Mouse (Mus musculus) intestine, embryonic 15.5 days (tissue): ENCODE measurements around the gene Ugt1a8. TPM values are rescaled to one million over a fixed set of nuclear protein-coding genes. Genes with fewer than 3 reads are reported as not detected.

Experiments
- ATAC-seq: fragments of 200-750 bp; cut with Nextera tagmentation; 2 replicates; pipeline ENCODE4 v1.8.0; 2017; ENCODE audit warnings: moderate TSS enrichment, moderate library complexity
- H3K27ac ChIP-seq: fragments of 300-500 bp; sonication (generic); 2 replicates; pipeline ENCODE4 v1.5.1; 2015; ENCODE audit warnings: mild to moderate bottlenecking, inconsistent platforms
- H3K27me3 ChIP-seq: fragments of 300-500 bp; sonication (generic); replicated peaks from 2 replicates; pipeline ENCODE4 v1.6.1; 2015; ENCODE audit warnings: inconsistent platforms
- H3K36me3 ChIP-seq: fragments of 300-500 bp; sonication (generic); 2 replicates; pipeline ENCODE4 v1.6.1; 2015; ENCODE audit warnings: inconsistent platforms
- H3K4me1 ChIP-seq: fragments of 300-500 bp; sonication (generic); replicated peaks from 2 replicates; pipeline ENCODE4 v1.6.1; 2015; ENCODE audit warnings: inconsistent platforms
- H3K4me2 ChIP-seq: fragments of 300-500 bp; sonication (generic); replicated peaks from 2 replicates; pipeline ENCODE4 v1.6.1; 2015; ENCODE audit warnings: mild to moderate bottlenecking, inconsistent platforms
- H3K4me3 ChIP-seq: fragments of 300-500 bp; sonication (generic); replicated peaks from 2 replicates; pipeline ENCODE4 v1.5.1; 2015; ENCODE audit warnings: inconsistent platforms
- H3K9ac ChIP-seq: fragments of 300-500 bp; sonication (generic); 2 replicates; pipeline ENCODE4 v1.6.1; 2015; ENCODE audit warnings: inconsistent platforms
- H3K9me3 ChIP-seq: fragments of 300-500 bp; sonication (generic); 2 replicates; pipeline ENCODE4 v1.6.1; 2016; ENCODE audit warnings: inconsistent platforms
- WGBS: fragments of 180-500 bp; shearing (Covaris S2); methylation state at CpG from one replicate; pipeline ENCODE4 v1.1.7; 2015; 5-methylcytosine and 5-hydroxymethylcytosine counted together
- polyA plus RNA-seq: library from polyadenylated mRNA; unstranded; fragments of >200 nt; fragmentation: Nextera tagmentation; extraction: Ambion mirVana; gene quantifications from 2 replicates; pipeline ENCODE4 v1.2.1, GENCODE M21; 2015

The Ugt1a8 gene
- polyA plus RNA-seq, 1 experiment from 2014 or later: not detected

GRCm38 (mm10) chr1:88260604-88261377, 173.2 kb downstream of the Ugt1a8 start:
- WGBS: 84% methylated on average over 10 of the region's 10 CpGs
- Histone ChIP-seq H3K9me3 (0 out of 2 replicates have a peak, but pooled peaks cover 7% of the 10 kb centered on the region), H3K27ac (no peak overlapping the region), H3K4me3 (no peak overlapping the region), H3K4me1 (peaks cover 15% of the 10 kb centered on the region; the same call in 1 of the 2 replicates), H3K27me3 (no peaks in the 10 kb centered on the region), H3K4me2 (no peak overlapping the region), H3K36me3 (peaks cover 57% of the 10 kb centered on the region), H3K9ac (no peak overlapping the region)
- ATAC-seq: peak; percentile 0; the same call in 1 of the 2 replicates

- Histone ChIP-seq H3K4me2 (no peak overlapping the region), H3K27me3 (no peaks in the 10 kb centered on the region), H3K36me3 (peaks cover 66% of the 10 kb centered on the region), H3K4me1 (peaks cover 15% of the 10 kb centered on the region; the same call in 1 of the 2 replicates), H3K27ac (no peak overlapping the region), H3K9ac (no peak overlapping the region), H3K4me3 (no peak overlapping the region), H3K9me3 (no peaks in the 10 kb centered on the region)
- peak; percentile 8; the same call in 1 of the 2 replicates for ATAC-seq
- 82% methylated on average over 7 of the region's 7 CpGs for WGBS
Observed at GRCm38 (mm10) chr1:88261706-88262105, 174.1 kb downstream of the Ugt1a8 start.

GRCm38 (mm10) chr1:88262255-88262654, 174.6 kb downstream of the Ugt1a8 start:
- Histone ChIP-seq H3K4me2 (no peak overlapping the region), H3K4me3 (no peak overlapping the region), H3K9me3 (no peaks in the 10 kb centered on the region), H3K36me3 (peaks cover 71% of the 10 kb centered on the region), H3K27ac (no peak overlapping the region), H3K4me1 (peaks cover 15% of the 10 kb centered on the region; the same call in 1 of the 2 replicates), H3K9ac (no peak overlapping the region), H3K27me3 (no peaks in the 10 kb centered on the region)
- peak; percentile 7 for ATAC-seq
- 73% methylated on average over 4 of the region's 4 CpGs for WGBS

- Histone ChIP-seq H3K27me3 (no peaks in the 10 kb centered on the region), H3K9me3 (no peaks in the 10 kb centered on the region), H3K27ac (no peak overlapping the region), H3K4me3 (no peak overlapping the region), H3K4me1 (peaks cover 15% of the 10 kb centered on the region; the same call in 1 of the 2 replicates), H3K9ac (no peak overlapping the region), H3K4me2 (no peak overlapping the region), H3K36me3 (peaks cover 78% of the 10 kb centered on the region)
- WGBS: 72% methylated on average over 6 of the region's 6 CpGs
- ATAC-seq: no peak
Observed at GRCm38 (mm10) chr1:88262961-88263360, 175.3 kb downstream of the Ugt1a8 start.

- H3K27me3 ChIP-seq: no peaks in the 10 kb centered on the region
- H3K36me3 ChIP-seq: peaks cover 87% of the 10 kb centered on the region
- no peak for ATAC-seq
- no peak overlapping the region for H3K9ac ChIP-seq
- no peak overlapping the region for H3K4me2 ChIP-seq
- H3K27ac ChIP-seq: no peak overlapping the region
- WGBS: 91% methylated on average over 5 of the region's 5 CpGs
- H3K4me3 ChIP-seq: no peak overlapping the region
- H3K9me3 ChIP-seq: no peaks in the 10 kb centered on the region
- H3K4me1 ChIP-seq: peaks cover 15% of the 10 kb centered on the region; the same call in 1 of the 2 replicates
Observed at GRCm38 (mm10) chr1:88263778-88264177, 176.2 kb downstream of the Ugt1a8 start.

- H3K4me2 ChIP-seq: no peak overlapping the region
- H3K27me3 ChIP-seq: no peaks in the 10 kb centered on the region
- H3K27ac ChIP-seq: no peak overlapping the region
- no peak for ATAC-seq
- peaks cover 92% of the 10 kb centered on the region for H3K36me3 ChIP-seq
- WGBS: 84% methylated on average over 7 of the region's 7 CpGs
- peaks cover 12% of the 10 kb centered on the region; the same call in 1 of the 2 replicates for H3K4me1 ChIP-seq
- H3K4me3 ChIP-seq: no peak overlapping the region
- no peak overlapping the region for H3K9ac ChIP-seq
- no peaks in the 10 kb centered on the region for H3K9me3 ChIP-seq
Observed at GRCm38 (mm10) chr1:88264237-88264868, 176.7 kb downstream of the Ugt1a8 start.

GRCm38 (mm10) chr1:88264869-88265240, 177.2 kb downstream of the Ugt1a8 start:
- 78% methylated on average over 4 of the region's 4 CpGs for WGBS
- Histone ChIP-seq H3K27ac (no peak overlapping the region), H3K4me1 (peaks cover 7% of the 10 kb centered on the region; the same call in 1 of the 2 replicates), H3K9me3 (no peaks in the 10 kb centered on the region), H3K9ac (no peak overlapping the region), H3K4me3 (no peak overlapping the region), H3K27me3 (no peaks in the 10 kb centered on the region), H3K36me3 (peaks cover 97% of the 10 kb centered on the region), H3K4me2 (no peak overlapping the region)
- no peak for ATAC-seq

GRCm38 (mm10) chr1:88266123-88266522, 178.5 kb downstream of the Ugt1a8 start:
- WGBS: 89% methylated on average over 13 of the region's 13 CpGs
- 0 out of 2 replicates have a peak, but pooled peaks cover 3% of the 10 kb centered on the region for H3K4me1 ChIP-seq
- H3K4me2 ChIP-seq: no peak overlapping the region
- no peaks in the 10 kb centered on the region for H3K9me3 ChIP-seq
- H3K27me3 ChIP-seq: no peaks in the 10 kb centered on the region
- H3K27ac ChIP-seq: no peak overlapping the region
- H3K9ac ChIP-seq: no peak overlapping the region
- H3K36me3 ChIP-seq: peaks cover 86% of the 10 kb centered on the region
- no peak for ATAC-seq
- no peak overlapping the region for H3K4me3 ChIP-seq

GRCm38 (mm10) chr1:88267489-88267888, 179.9 kb downstream of the Ugt1a8 start:
- Histone ChIP-seq H3K9ac (no peak overlapping the region), H3K4me1 (no peaks in the 10 kb centered on the region), H3K27ac (no peak overlapping the region), H3K36me3 (peaks cover 84% of the 10 kb centered on the region), H3K4me2 (no peak overlapping the region), H3K9me3 (no peaks in the 10 kb centered on the region), H3K27me3 (no peaks in the 10 kb centered on the region), H3K4me3 (no peak overlapping the region)
- 93% methylated on average over 6 of the region's 6 CpGs for WGBS
- no peak for ATAC-seq

- no peak overlapping the region for H3K9ac ChIP-seq
- no peak for ATAC-seq
- H3K27ac ChIP-seq: no peak overlapping the region
- H3K36me3 ChIP-seq: peaks cover 83% of the 10 kb centered on the region
- H3K4me2 ChIP-seq: no peak overlapping the region
- no peaks in the 10 kb centered on the region for H3K4me1 ChIP-seq
- WGBS: 83% methylated on average over 6 of the region's 6 CpGs
- no peaks in the 10 kb centered on the region for H3K27me3 ChIP-seq
- no peaks in the 10 kb centered on the region for H3K9me3 ChIP-seq
- no peak overlapping the region for H3K4me3 ChIP-seq
Observed at GRCm38 (mm10) chr1:88268070-88268469, 180.5 kb downstream of the Ugt1a8 start.
